Mouse (Mus musculus): ENCODE measurements around the gene Fate1. TPM values are rescaled to one million over a fixed set of nuclear protein-coding genes. Genes with fewer than 3 reads are reported as not detected.

Gene Fate1
- total and polyA plus RNA-seq, 3 experiments = not detected

GRCm38 (mm10) chrX:72023542-72023941 is 50.8 kb downstream of the Fate1 start:
- Histone ChIP-seq H3K79me2 (replicated peaks; ENCODE audit: control insufficient read depth, extremely low read depth, insufficient read depth, poor library complexity, severe bottlenecking) (no peaks in the 10 kb centered on the region), H3K4me1 (ENCODE audit: control insufficient read depth in 1 of 2, insufficient read depth in 2 of 2) (no peaks in the 10 kb centered on the region), H3K9ac (ENCODE audit: insufficient read depth, low read depth) (no peak overlapping the region), H3K27me3 (replicated peaks) (no peaks in the 10 kb centered on the region), H3K4me2 (ENCODE audit: insufficient read depth, low read depth, poor library complexity, severe bottlenecking) (no peak overlapping the region), H3K36me3 (replicated peaks in 1 of 2; ENCODE audit: control insufficient read depth in 1 of 2, insufficient read depth in 1 of 2, low read length in 1 of 2) (no peaks in the 10 kb centered on the region), H3K4me3 (replicated peaks in 1 of 3; ENCODE audit: low read depth in 2 of 3, low read length in 2 of 3, poor library complexity in 1 of 3) (no peak overlapping the region), H3K27ac (ENCODE audit: insufficient read depth, low read depth) (no peak overlapping the region), H3K9me3 (replicated peaks; ENCODE audit: low read length) (no peaks in the 10 kb centered on the region)
- no peak for TF ChIP-seq ETS1 (conservative IDR thresholded peaks at IDR 0.05; ENCODE audit: low read depth, low read length)
- no peak for TF ChIP-seq JUND (conservative IDR thresholded peaks at IDR 0.05; ENCODE audit: low read depth, low read length)
- TF ChIP-seq NELFE (IDR thresholded peaks at IDR 0.05; ENCODE audit: low read depth, low read length) = no peak
- TF ChIP-seq E2F4 (IDR thresholded peaks at IDR 0.05; ENCODE audit: insufficient replicate concordance, low read depth, low read length) = no peak
- no peak for TF ChIP-seq RCOR1 (conservative IDR thresholded peaks at IDR 0.05; ENCODE audit: low read depth, low read length)
- no peak for TF ChIP-seq TBP (conservative IDR thresholded peaks at IDR 0.05; ENCODE audit: low read depth, low read length)
- no peak for TF ChIP-seq MYC (IDR thresholded peaks at IDR 0.05; ENCODE audit: low read depth, low read length)
- TF ChIP-seq IRF4 (IDR thresholded peaks at IDR 0.05; ENCODE audit: low read depth, low read length) = no peak
- TF ChIP-seq TCF12 (IDR thresholded peaks at IDR 0.05; ENCODE audit: low read depth, low read length) = no peak
- TF ChIP-seq UBTF (IDR thresholded peaks at IDR 0.05; ENCODE audit: low read depth, low read length) = no peak
- in situ Hi-C loops (cut with MboI; ENCODE audit: low pct_ligation_motif_present, low pct_unique_long_range_greater_than_20kb, low sequenced_read_pairs) = no loop called here
- no peak for DNase-seq (ENCODE audit: extremely low read depth)
- dilution Hi-C loops (cut with MboI; ENCODE audit: extremely low pct_ligation_motif_present, extremely low pct_unique_long_range_greater_than_20kb, low sequenced_read_pairs) = no loop called here

Other genes with a start within 250 kb of the Fate1 start
- 4.1 and 5.2 TPM in 2 replicates for gene Vma21, start 157.1 kb upstream of the Fate1 start, total RNA-seq (2012; rRNA removed)
- 26.8 and 27.3 TPM in 2 replicates for gene Vma21, start 157.1 kb upstream of the Fate1 start, total RNA-seq (2014; rRNA removed)
- 24.8 and 28.6 TPM in 2 replicates for gene Vma21, start 157.1 kb upstream of the Fate1 start, polyA plus RNA-seq (2012; ENCODE audit: insufficient read length, low read depth)
- not detected in 2 replicates for gene Gm1141, start 52.0 kb upstream of the Fate1 start, total RNA-seq (2012; rRNA removed)
- gene Gm1141, start 52.0 kb upstream of the Fate1 start, total RNA-seq (2014; rRNA removed) = 0.16 TPM in 2 replicates
- gene Gm1141, start 52.0 kb upstream of the Fate1 start, polyA plus RNA-seq (2012; ENCODE audit: insufficient read length, low read depth) = not detected in 2 replicates
- gene Prrg3, start 10.4 kb upstream of the Fate1 start, total RNA-seq (2012; rRNA removed) = not detected in 2 replicates
- gene Prrg3, start 10.4 kb upstream of the Fate1 start, total RNA-seq (2014; rRNA removed) = not detected in 2 replicates
- not detected in 2 replicates for gene Prrg3, start 10.4 kb upstream of the Fate1 start, polyA plus RNA-seq (2012; ENCODE audit: insufficient read length, low read depth)
- not detected in 2 replicates for gene Cnga2, start 18.9 kb downstream of the Fate1 start, total RNA-seq (2012; rRNA removed)
- gene Cnga2, start 18.9 kb downstream of the Fate1 start, total RNA-seq (2014; rRNA removed) = not detected in 2 replicates
- not detected in 2 replicates for gene Cnga2, start 18.9 kb downstream of the Fate1 start, polyA plus RNA-seq (2012; ENCODE audit: insufficient read length, low read depth)
- not detected in 2 replicates for gene Magea4, start 249.0 kb downstream of the Fate1 start, total RNA-seq (2012; rRNA removed)
- gene Magea4, start 249.0 kb downstream of the Fate1 start, total RNA-seq (2014; rRNA removed) = not detected in 2 replicates
- not detected in 2 replicates for gene Magea4, start 249.0 kb downstream of the Fate1 start, polyA plus RNA-seq (2012; ENCODE audit: insufficient read length, low read depth)

Data from CH12.LX (cell line).